In genomic region chr17:87959931-87960330, GRCm38 (mm10) we compare ENCODE assay signal across 11 mouse cellular contexts. TPM values are rescaled to one million over a fixed set of nuclear protein-coding genes. Genes with fewer than 3 reads are reported as not detected.
DNase-seq lines count a peak whose midpoint lies in the region; TF ChIP-seq lines count a peak whose summit lies in the region.
"Not testable (repeated sequence)": the region's sequence is repeated elsewhere in the genome, so short reads cannot be mapped to it uniquely, and the experiment has no call there.
"Had no signal": no experiment of that assay in that cellular context is flagged by ENCODE, and none has a peak within 500 bp of the region (broad histone marks: within the 10 kb centered on the region; RNA-seq: fewer than 3 reads in every experiment).

No protein-coding gene starts in this region.

- WGBS in kidney, adult 2 months: 38% methylated on average over 5 of the region's 5 CpGs

- not testable (repeated sequence) for H3K36me3 ChIP-seq in kidney, adult 2 months (ENCODE audit: control insufficient read depth, insufficient read depth, low read length)

- H3K4me3 ChIP-seq in kidney, adult 2 months (ENCODE audit: insufficient read depth, low read depth, low read length): not testable (repeated sequence)

- TF ChIP-seq POLR2A in kidney, adult 2 months (IDR thresholded peaks at IDR 0.05; ENCODE audit: low read depth, low read length): not testable (repeated sequence)

- DNase-seq in kidney, adult 2 months: peak; percentile 74
- DNase-seq in kidney, adult 8-10 months: peak; percentile 29 to 59
- DNase-seq in kidney, adult 9 months: peak; percentile 75
- peak; percentile 32 to 56 for DNase-seq in kidney, postnatal 36 days

- TF ChIP-seq CTCF in kidney, adult 2 months (conservative IDR thresholded peaks at IDR 0.05; ENCODE audit: insufficient read depth, insufficient read length, low read depth, low read length): not testable (repeated sequence)

- not testable (repeated sequence) for H3K27me3 ChIP-seq in kidney, adult 2 months (replicated peaks; ENCODE audit: control insufficient read depth, insufficient read depth, low read length)

- H3K27ac ChIP-seq in kidney, adult 2 months (ENCODE audit: insufficient read depth, low read depth, low read length): not testable (repeated sequence)

- not testable (repeated sequence) for H3K4me1 ChIP-seq in kidney, adult 2 months (ENCODE audit: control insufficient read depth, insufficient read depth, low read length)

RNA-seq across cellular contexts. Expression of gene Msh6, which starts 14.9 kb away (rescaled TPM):
- 2.5 and 3.3 TPM in 2 replicates for polyA plus RNA-seq in kidney, adult 2 months (2012; rRNA removed)

RNA-seq across cellular contexts. Expression of gene Rpl36-ps4, which starts 39.2 kb away (rescaled TPM):
- polyA plus RNA-seq in kidney, adult 2 months (2012; rRNA removed): not detected in 2 replicates
- polyA plus RNA-seq: activated CD4-positive, CD25-positive, alpha-beta regulatory T cell, adult 4 months; adrenal gland, adult 2 months; brain, embryonic 14.5 days; C2C12; CD4-positive, CD25-positive, alpha-beta regulatory T cell, adult 4 months; G1E; Patski had no signal
